Mouse (Mus musculus): ENCODE measurements around the gene Nell2.

GRCm38 (mm10) chr15:95135926-95136609 lies 392.3 kb downstream of the Nell2 start:
- TF ChIP-seq CTCF (IDR thresholded peaks at IDR 0.05; ENCODE audit: low read depth) (no peak), EP300 (IDR thresholded peaks at IDR 0.05; ENCODE audit: low read depth) (no peak)

All from heart, postnatal 0 days (tissue).